Mouse (Mus musculus): ENCODE measurements at regions not wholly inside any gene's neighbourhood (a gene's known extent, or its start where the extent isn't known, plus 50 kb on each side); places are given as distances from the start of the nearest gene placed in this dataset.
A peak's percentile ranks its signal among the peaks of the same experiment; 100 is the strongest.
"Not testable (repeated sequence)": the region's sequence is repeated elsewhere in the genome, so short reads cannot be mapped to it uniquely, and the experiment has no call there.

DNA sequence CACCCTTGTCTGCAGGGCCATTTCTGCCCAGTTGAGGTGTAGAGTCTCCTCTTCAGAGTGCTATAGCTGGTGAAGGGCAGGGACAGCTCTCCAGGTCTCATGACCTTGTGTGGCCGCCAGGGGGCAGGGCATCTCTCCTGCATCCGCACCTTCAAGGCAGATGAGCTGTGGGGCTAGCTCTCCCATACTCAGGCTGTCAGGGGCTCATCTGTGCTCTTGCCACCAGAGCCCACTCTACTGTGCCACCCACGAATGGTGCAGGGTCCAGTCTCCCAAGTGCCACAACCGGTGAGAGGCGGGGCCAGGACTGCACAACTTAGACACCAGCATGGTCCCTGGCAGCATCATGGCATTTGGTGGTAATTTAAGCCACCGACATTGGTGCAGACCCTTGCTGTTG is 111.3 kb downstream of the Syt10 start:
- peak; percentile 1 for DNase-seq

DNA sequence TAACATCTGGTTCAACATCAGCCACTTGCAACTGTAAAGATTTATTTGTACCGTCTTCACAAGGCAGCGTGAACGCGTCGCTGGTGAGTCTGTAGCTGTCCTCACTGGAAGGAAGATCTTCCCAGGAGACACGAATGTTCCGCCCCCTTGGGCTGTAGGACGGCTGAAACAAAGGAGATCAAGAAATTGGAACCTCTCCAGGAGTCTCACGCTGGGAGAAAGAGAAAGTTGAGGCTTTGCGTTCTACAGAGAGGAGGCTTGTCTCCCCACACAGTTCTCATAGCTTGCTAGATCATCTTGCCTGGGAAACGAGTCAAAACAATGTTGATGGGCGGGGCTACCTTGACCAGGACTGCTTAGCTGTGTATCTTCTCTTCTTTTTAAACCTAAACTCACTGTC is 117.3 kb downstream of the Syt10 start:
- no peak for DNase-seq

DNA sequence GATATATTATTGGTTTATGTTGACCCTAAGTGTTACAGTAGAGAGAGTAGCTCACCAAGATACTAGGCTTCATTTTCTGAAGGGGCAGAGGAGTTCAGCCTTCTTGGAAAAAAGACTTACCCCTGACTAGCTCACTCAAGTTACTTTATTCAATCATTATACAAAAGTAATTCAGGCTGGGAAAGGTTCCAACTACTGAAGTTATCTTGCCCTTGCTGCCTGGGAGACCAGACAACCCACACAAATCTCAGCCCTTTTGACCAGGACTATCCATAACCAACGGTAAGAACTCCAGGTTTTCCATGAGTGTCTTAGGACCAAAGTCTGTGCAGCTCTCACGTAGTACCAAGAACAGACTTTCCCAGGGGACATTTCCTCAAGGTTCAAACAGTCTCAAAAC is 105.5 kb upstream of the Rabl2 start:
- DNase-seq: no peak

DNA sequence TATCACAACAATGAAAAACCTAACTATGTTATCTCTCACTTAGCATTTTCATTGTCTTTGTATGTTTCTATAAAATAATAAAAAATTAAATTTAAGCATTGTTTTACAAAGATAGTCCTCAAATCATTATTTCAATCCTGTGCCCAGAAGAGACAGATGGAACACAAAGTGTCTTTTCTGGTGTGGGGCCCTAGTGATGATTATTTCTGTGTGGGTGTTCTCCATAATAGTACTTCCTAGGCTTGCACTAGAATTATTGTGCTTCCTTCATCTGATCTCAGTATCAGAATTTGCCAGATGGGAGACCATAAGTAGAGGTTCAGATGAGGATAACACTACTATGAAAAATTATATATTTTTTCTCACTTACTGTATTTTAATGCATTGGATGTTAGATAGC is 84.6 kb upstream of the Rabl2 start:
- no peak for DNase-seq

DNA sequence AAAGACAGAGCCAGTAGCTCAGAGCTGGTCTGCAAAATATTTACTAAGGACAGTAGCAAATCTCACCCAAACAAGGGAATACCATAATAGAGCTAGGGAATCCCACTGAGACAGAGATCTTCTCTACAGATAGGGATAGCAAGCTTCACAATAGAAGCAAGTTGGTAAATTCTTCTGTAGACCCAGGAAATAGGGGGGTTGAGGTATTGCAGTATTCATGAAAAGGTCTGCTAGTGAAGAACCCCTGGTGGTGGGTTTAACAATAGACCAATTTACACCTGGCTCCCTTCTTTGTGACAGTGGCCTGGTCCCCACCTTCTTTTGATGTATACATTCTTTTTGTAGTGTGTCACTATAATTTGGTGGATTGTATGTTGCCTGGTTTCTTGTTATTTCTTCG is 64.8 kb upstream of the Rabl2 start:
- DNase-seq: not testable (repeated sequence)

Measured in cerebellum, adult 9-11 months (tissue).